Mouse (Mus musculus) urinary bladder, postnatal 4 days (tissue): Measurements from ENCODE around the gene Mettl26.
"Not testable (repeated sequence)": the region's sequence is repeated elsewhere in the genome, so short reads cannot be mapped to it uniquely, and the experiment has no call there.

Source experiments
- DNase-seq, 2 experiments: peaks; one replicate each; pipeline ENCODE4 v3.0.0; 2021 to 2022; ENCODE audit warnings: low spot score in 2 of 2

Gene Mettl26

DNA sequence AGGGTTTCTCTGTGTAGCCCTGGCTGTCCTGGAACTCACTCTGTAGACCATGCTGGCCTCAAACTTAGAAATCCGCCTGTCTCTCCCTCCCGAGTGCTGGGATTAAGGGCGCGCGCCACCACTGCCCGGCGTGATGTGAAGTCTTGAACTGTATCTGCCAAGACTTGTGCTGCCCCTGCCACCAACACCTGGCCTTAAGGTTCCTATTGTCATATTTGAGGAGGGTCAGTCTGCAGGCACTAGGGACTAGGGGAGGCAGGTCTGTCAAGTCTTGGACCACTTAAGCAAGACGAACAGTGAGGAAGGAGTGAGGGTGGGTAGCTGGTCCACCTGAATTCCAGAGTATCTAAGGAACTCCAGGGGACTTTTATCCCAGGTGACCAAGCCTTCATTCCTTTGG is 5.4 kb upstream of the Mettl26 start:
- no peak for DNase-seq

DNA sequence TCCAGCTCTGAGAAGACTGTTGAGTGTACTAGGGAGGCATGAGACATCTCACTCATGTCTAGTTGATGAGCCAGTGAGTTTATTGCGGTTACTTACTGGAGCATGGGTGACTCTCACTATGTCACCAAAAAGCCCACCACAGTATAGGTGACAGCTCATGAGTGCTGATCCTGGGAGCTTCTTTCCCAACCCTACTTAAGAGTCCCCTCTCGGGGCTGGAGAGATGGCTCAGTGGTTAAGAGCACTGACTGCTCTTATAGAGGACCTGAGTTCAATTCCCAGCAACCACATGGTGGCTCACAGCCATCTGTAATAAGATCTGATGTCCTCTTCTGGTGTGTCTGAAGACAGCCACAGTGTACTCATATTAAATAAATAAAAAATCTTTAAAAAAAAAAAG is 4.9 kb upstream of the Mettl26 start:
- DNase-seq: no peak

DNA sequence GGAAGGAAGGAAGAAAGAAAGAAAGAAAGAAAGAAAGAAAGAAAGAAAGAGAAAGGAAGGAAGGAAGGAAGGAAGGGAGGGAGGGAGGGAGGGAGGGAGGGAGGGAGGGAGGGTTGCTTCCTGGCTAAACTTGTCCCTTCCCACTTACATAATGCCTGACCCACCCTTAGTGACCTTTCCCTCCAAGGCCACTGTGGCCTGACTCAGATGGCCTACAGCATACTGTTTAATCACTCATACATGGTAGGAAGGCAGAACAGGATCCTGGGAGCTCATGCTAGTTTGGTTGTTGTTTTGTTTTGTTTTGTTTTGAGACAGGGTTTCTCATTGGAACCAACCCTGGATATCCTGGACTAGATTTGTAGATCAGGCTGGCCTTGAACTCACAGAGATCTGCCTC is 3.3 kb upstream of the Mettl26 start:
- not testable (repeated sequence) for DNase-seq

DNA sequence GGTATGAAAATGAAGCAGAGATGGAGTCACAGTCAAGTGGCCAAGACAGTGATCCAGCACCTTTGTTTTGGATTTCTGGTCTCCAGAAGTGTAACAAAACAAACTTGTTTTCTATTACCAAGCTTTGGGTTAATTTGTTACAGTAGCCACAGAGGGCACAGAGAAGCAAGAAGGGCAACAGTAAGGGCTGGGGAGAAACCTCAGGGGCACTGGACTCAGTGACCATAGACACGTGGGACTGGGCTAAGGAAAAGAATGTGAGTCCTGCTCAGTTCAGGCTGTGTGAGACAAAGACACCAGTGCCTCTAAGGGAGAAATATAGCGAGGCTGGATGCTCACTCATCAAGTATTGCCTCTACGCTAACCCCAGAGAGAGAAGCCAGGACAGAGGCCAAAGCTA is 2.2 kb upstream of the Mettl26 start:
- DNase-seq: no peak

DNA sequence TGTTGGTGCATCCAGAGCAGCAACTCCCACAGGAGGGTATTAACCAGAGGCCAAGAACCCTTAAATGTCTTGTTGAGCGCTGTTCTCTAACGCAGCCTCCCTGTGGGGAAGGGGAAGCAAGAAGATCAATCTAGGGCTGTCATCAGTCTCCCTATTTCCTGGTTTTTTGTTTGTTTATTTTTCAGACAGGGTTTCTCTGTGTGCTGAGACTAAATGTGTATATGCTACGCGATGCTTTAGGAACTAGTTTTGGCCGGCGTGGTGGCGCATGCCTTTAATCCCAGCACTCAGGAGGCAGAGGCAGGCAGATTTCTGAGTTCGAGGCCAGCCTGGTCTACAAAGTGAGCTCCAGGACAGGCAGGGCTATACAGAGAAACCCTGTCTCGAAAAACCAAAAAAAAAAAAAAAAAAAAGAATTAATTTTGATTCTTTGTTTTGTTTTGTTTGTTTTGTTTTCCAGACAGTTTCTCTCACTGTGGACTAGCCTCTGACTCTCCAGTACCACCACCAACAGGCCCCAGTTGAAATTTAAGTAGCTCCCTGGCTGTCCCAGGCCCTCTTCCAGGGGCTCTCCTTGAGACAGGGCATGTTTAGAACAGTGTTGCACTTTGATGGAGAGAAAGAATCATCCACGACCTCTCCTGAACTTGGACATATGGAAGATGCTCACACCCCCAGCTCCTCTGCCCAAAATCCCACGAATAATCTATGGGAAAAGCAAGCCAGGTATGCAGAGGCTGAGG is 1.3 kb upstream of the Mettl26 start:
- no peak for DNase-seq

DNA sequence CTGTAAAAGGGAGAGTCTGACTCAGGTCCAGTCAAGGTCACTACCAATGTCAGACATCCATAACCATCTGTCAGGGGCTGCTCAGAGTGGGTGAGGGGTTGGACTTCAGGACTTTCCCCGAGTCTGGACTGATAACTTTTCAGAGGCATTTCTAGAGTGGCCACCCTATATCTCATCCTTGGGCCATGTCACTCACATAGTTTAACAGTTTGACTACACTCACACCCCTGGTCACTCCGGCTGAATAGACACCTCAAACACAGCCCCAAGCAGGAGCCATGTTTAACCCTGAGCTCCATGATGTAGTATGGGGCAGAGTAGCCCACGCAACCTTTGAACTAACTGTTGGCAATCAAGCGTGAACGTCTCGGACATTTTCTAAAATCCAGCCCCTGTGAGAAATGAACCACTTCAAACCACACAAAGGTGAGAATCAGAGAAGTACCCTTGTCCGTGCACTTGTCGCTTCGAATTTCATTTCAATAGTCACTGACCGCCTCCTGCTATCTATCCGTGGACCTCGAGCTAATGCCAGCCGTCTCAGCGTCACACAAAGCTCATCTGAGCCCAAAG is 640 bp upstream of the Mettl26 start:
- no peak for DNase-seq

DNA sequence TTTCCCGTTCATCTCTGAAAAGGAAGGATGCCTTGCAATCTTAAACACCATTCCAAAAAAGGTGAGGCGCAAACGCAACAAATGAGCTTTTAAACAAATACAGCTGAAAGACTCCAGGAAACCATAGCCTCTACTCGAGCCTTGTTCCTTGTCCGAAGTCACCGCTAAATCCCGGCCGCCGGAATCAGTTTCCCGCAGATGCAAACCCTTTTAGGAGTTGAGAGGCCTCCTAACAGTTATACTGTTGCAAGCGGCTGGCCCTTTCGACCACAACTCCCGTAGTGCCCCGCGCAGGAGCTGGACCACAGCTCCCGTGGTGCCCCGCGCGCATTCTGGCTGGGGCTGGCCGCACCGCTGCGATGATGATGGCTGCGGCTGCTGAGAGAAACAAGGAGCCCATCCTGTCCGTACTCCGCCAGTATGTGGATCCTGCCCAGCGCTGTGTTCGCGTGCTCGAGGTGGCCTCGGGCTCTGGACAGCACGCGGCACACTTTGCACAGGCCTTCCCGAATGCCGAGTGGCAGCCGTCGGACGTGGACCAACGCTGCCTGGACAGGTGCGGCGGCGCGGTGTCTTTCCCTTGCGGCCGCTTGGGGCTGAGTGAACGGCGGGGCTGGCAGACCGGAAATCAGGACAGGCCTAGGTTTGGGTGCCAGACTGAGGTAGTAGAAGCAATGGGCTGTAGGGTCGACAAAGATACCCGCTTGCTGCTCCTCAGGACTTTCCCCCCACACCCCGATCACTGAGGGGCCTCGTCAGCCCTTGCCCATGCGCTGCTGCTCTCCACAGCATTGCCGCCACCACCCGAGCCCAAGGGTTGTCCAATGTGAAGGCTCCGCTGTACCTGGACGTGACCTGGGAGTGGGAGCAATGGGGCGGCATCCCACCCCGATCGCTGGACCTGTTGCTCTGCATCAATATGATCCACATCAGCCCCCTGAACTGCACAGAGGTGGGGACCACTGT is 580 bp downstream of the Mettl26 start:
- DNase-seq: peak; percentile 85 to 89

DNA sequence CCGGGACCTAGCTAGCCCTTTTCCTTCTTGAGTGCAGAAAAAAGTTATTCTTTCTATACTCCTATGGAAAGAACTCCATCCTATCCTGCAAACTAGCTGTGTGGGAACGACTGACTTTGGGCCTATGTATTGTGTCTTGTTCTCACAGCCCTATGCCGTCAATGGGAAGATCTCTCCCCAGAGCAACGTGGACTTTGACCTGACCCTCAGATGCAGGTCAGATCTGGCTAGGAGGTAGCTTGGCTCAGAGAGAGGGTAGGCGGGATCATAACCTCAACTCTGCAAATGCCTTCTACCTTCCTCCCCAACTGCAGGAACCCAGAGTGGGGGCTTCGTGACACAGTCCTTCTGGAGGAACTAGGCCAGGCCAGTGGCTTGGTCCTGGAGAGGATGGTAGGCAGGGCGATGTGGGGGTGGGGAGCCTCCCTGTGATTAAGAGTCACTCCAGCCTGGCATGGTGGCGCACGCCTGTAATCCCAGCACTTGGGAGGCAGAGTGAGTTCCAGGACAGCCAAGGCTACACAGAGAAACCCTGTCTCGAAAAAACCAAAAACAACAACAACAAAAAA is 1.6 kb downstream of the Mettl26 start:
- no peak for DNase-seq

DNA sequence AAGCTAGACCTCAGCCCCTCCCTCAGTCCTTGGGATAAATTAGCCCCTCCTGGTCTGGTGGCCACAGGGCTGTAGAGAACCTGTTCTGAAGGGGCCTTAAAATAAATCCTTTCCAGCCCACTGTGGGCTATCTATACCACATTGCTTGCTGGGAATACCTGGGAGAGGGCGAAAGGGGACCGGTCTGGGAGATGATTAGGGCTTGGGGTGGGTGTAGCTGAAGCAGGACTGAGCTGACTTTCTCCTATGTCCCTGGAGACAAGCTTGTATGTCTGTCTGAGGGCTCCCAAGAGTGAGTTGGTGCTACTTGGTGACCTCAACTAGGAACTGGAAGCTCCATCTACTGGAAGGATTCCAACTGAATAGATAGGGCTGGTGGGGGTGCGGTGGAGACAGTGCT is 2.2 kb downstream of the Mettl26 start:
- DNase-seq: no peak

DNA sequence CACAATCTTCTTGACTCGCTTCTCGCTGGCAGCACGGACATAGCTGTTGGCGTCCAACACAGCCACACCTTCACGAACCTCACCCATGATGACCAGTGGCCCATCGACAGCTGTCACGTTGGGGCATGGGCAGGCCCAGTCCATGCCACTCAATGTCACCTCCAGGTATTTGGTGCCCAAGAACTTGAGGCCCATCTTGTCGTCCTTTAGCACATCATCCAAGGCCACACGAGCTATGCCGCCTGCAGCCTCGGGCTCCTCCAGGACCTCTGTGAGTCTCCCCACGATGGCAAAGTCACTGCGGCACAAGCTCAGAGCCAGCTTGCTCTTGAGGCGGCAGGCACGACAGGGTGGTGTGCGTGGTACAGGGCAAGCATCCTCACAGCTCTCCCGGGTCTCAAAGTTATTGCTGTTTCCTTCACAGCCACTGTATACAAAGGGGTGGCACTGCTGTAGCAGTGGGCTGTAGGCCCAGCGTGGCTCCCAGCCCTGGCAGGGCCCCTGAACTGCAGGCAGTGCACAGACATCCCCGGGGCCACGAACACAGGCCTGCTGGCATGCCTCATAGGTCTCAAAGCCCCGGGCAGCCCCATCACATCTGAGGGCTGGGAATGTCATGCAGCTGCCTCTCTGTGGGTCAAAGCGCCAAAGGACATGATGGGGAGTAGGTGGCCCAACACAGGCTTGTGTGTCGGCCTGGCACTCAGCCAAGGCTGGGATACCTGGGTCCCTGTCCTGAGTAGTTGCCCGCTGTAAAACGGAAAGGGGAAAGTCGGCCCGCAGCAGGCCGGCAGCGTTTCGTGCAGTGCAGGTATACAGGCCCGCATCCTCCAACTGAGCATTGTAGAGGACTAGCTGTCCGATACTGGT is 3.1 kb downstream of the Mettl26 start:
- no peak for DNase-seq

DNA sequence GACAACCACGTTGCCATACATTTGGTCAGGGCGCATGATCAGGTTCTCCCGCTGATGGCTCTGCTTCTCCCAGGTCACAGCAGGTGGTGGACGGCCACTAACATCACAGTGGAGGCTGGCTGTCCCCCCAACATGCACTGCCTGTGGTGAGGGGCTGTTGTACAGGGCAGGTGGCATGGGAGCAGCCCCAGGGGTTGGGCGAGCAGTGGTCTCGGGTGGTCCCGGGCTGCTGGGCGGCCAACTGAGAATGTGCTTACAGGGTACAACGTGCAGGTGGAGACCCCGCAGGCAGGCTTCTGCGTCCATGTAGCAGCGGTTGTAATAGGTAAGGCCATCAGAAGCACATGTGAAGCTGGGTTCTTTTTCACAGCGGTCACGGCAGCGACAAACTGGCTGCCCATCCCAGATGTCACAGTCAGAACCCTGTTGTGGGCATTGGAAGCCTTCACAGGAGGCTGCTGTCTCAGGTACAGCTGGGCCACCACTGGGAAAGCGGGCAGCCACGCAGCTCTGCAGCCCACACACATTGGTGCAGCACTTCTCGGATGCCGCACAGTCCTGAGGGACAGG is 3.8 kb downstream of the Mettl26 start:
- DNase-seq: no peak

DNA sequence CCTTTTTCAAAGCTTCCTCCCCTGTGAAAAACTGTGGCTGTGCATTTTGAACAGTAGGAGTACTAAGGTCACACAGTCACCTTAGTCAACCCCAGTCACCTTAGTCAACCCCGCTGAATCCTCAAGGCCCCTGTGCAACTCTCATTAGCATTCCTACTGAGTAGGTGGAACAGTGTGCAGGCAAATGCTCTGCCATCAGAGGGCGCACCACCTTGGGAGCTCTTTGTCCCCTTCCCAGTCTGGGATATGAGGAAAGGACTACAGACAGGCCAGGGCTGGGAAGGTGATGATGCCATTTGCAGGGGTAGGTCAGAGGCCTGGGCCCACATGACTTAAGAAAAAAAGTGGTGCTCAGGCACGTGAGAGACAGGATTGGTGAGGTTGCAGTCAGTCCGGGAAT is 4.4 kb downstream of the Mettl26 start:
- no peak for DNase-seq

DNA sequence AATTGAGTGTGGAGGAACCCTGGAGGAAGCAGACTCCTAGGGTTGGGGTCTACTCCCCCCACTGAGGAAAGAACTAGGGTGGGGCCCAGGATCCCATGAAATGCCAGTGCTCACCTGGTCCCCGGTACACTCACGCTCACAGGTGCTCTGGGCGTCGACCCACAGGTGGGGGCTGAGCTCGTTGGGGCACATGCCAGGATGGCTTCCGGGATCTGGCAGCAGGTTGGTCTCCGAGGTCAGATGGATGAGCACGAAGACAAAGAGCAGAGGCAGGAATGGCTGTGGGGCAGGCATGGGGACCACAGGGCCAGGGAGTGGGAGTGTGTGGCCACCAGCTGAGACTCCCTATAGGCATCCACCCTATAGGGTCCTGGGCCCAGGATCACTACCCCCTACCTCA is 4.9 kb downstream of the Mettl26 start:
- DNase-seq: no peak

DNA sequence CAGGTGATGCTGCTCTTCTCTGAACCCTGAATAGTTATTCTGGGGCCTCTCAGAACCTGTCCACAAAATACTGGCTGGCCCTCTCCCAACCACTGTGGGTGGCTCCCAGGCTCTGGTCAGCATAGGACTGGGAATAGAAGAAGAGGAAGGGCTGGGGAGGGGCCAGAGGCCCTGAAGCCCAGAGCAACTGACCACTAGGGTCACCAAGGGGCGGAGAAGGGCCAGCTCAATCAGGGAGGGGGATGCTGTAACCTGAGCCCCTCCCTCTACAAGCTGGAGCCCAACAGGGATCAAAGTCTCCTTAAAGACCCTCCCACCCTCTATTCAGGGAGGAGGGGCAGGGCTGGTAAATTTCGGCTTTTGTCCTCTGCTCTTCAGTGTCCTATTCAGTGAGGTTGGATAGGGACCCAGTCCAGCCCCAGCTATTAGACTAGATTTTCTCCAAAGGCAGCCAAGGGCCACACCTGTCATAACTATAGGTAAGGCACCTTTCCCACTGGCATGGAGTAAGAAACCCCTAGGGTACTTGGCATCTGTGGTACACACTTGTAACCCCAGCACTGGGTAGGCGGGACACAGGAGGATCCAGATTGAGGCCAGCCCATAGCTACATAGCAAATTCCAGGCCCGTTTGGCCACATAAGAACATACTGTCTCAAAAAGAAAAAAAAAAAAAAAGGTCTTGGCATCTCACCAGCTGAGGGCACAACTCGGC is 5.5 kb downstream of the Mettl26 start, which contains the start of gene Wfikkn1:
Wfikkn1 (minus strand) TSS at position 663 of the 715 bp plus-strand sequence.
- no peak for DNase-seq

DNA sequence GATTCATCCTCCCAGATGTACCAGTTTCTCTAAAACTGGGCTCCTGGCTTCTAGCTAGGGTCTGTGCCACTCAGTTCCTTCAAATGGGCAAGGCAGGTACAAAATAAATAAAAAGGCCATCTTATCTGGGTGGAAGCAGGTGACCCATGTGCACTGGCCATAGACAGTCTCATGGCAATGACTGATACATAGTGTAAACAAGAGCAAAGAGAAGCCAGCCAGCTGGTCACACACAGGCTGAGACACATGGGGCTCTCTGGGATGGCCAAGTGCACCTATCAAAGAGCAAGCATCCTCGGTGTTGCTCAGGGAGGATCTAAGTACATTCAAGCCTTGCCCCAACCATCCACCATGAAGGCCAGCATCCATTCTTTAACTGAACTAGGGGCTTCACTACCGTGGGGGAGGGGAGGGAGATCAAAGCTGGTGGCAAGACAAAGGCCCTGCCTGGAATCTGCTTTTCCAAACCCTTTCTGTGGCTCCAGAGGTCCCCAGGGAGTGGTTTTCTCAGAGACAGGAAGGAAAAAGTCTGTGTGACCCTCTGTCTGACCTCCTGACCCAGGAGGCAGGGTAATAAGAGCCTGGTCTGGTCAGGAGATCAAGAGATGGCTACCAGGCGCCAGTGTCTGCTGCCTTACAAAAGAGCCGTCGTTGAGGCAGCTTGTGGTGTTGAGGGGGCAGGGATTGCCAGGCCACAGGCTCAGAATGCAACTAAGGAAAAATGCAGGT is 6.2 kb downstream of the Mettl26 start:
- DNase-seq: no peak

DNA sequence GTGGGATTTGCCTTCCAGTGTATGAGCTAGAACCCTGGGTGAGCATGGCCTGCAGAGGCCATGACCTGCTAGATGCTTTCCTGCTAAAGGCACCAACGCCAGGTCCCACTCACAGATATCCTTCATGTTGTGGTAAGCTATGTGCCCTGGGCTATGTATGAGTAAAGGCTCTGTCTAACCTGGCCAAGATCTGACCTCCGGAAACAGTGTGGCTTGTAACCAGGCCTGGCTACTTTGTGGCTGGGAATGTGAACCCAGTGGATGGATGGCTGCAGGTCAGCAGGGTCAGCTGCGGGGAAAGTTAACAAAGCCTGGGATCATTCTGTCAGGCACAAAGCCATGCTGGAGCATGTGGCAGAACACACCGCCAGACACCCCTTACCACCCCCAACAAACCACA is 6.8 kb downstream of the Mettl26 start:
- DNase-seq: no peak

DNA sequence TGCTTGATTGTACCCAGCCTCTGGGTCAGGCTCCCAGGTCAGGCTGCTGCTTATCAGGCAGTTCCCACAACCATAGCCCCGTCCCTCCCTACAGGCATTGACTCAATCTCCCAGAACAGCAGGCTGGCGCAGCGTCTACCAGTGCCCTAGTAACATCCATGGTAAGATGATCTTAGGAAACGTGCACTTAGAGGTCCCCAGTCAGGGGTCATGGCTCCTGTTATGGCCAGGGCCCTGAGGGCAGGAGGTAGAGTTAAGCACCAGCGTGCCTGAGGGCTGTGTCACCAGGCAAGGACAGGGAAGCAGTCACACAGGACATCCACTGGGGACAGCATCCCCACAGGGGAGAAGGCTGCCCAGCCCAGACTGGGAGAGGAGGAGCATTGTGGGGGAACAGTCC is 7.4 kb downstream of the Mettl26 start:
- DNase-seq: no peak

DNA sequence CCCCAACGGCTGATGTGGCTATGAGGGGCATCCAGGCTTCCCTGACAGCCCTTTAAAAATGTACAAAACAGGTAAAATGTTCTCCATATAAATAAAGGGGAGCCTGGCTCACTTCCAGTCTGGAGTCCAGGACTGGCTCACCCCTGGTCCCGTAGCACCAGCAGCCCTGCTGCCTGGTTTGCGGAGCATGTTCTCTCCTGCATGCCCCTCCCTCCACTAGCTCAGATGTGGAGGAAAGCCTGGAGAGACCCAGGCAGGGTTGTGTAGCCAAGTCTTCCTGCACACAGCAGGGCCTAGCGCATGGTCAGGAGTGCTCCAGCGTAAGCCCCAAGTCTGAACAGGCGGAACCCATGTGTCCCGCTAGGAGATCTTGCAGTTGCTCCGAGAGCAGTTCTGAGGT is 8.4 kb downstream of the Mettl26 start:
- DNase-seq: no peak

DNA sequence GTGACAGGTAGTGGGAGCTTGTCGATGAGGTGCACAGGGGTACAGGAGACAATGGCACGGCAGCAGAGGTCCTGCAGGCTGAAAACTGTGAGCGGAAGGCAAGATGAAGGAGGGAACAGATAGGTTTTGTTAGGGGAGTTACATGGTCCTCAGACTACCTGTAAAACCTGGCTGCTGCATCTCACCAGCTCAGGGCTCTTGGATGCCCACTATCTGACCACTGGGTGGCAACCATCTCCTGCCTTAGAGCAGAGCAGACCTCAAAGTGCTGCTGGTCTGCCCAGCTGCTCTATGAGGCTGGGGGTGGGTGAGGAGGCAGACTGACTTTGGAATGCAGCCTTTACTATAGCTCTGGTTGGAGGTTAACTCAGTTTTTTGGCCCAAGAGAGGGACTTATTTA is 8.9 kb downstream of the Mettl26 start:
- no peak for DNase-seq

DNA sequence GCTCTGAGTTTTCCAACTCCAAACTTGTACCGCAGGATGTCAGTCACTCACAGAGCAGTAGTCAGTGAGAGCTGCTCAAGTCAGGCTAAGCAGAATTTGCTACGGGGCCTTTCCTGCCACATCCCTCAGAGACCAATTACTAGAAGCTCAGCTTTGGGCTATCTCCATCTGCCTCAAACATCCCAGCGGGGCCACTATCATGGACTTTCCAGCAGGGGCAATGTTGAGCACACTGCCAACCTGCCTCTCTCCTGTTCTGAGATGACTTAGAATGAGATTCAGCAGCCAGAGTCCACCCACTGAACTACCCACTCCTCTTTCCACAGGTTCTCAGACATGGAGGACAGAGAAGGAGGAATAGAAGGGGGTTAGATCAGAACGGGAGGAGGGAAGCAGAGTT is 10.8 kb downstream of the Mettl26 start:
- DNase-seq: no peak
